19 mouse cellular contexts compared by ENCODE assay signal in genomic region chr16:24506740-24507139, GRCm38 (mm10).
DNase-seq lines count a peak whose midpoint lies in the region; ATAC-seq lines count a peak whose summit lies in the region.
"Had no signal": no experiment of that assay in that cellular context is flagged by ENCODE, and none has a peak within 500 bp of the region (broad histone marks: within the 10 kb centered on the region; RNA-seq: fewer than 3 reads in every experiment).

No protein-coding gene starts in this region.

- H3K4me3 ChIP-seq in forebrain, embryonic 13.5 days = no peak overlapping the region
- H3K4me3 ChIP-seq: heart, embryonic 10.5 days; layer of hippocampus, adult 2 months; midbrain, embryonic 13.5 days had no signal

- H3K36me3 ChIP-seq in forebrain, embryonic 13.5 days (ENCODE audit: poor library complexity, severe bottlenecking) = no peaks in the 10 kb centered on the region
- H3K36me3 ChIP-seq: heart, embryonic 10.5 days; midbrain, embryonic 13.5 days had no signal

- no peak overlapping the region for H3K4me2 ChIP-seq in forebrain, embryonic 13.5 days
- H3K4me2 ChIP-seq: midbrain, embryonic 13.5 days had no signal

- H3K27ac ChIP-seq in forebrain, embryonic 13.5 days = no peak overlapping the region
- H3K27ac ChIP-seq: heart, embryonic 10.5 days; layer of hippocampus, adult 2 months; midbrain, embryonic 13.5 days; stomach, postnatal 0 days had no signal

- peak; percentile 62 to 88 for DNase-seq in adrenal gland, adult (ENCODE audit: inconsistent age in 2 of 2, low spot score in 1 of 2)
- DNase-seq in adrenal gland, adult 18-20 months (ENCODE audit: low spot score in 2 of 2) = no peak
- peak; percentile 8 to 24 for DNase-seq in spleen, postnatal 36 days (ENCODE audit: low spot score in 2 of 2)
- DNase-seq in spleen, postnatal 14 days (ENCODE audit: low spot score in 2 of 2) = no peak
- peak; percentile 66 for DNase-seq in induced T-regulatory cell, adult 2 months (ENCODE audit: low read depth)
- DNase-seq in thymus, postnatal 36 days = peak; percentile 10 to 32
- DNase-seq in heart, adult 9 months (ENCODE audit: low spot score in 2 of 2) = no peak
- DNase-seq: cerebellum, adult 9-11 months; gastrocnemius, postnatal 25 days; kidney, adult 8-10 months; kidney, postnatal 14 days; layer of hippocampus, postnatal 36 days; liver had no signal

- no peak overlapping the region for H3K9ac ChIP-seq in forebrain, embryonic 13.5 days
- H3K9ac ChIP-seq: midbrain, embryonic 13.5 days had no signal

- no peak for ATAC-seq in forebrain, embryonic 13.5 days
- ATAC-seq: lung, postnatal 0 days; midbrain, embryonic 13.5 days had no signal

- H3K27me3 ChIP-seq in forebrain, embryonic 13.5 days = no peaks in the 10 kb centered on the region
- H3K27me3 ChIP-seq: midbrain, embryonic 13.5 days had no signal

- H3K9me3 ChIP-seq in forebrain, embryonic 13.5 days (replicated peaks) = no peaks in the 10 kb centered on the region
- H3K9me3 ChIP-seq: heart, embryonic 10.5 days; midbrain, embryonic 13.5 days had no signal

- WGBS in forebrain, embryonic 13.5 days = 74% methylated on average over 4 of the region's 4 CpGs

- peaks cover 20% of the 10 kb centered on the region for H3K4me1 ChIP-seq in forebrain, embryonic 13.5 days

Comparison
In these comparisons a context has a peak if more than half of its experiments do, and no peak if none do; other contexts are left out.
1. DNase-seq: peak in adrenal gland, adult (2 of 2), spleen, postnatal 36 days (2 of 2), induced T-regulatory cell, adult 2 months (single experiment) and thymus, postnatal 36 days (2 of 2); none in adrenal gland, adult 18-20 months (0 of 2), spleen, postnatal 14 days (0 of 2) and heart, adult 9 months (0 of 2).